Mouse (Mus musculus): ENCODE results near the gene Inpp4b.

Gene Inpp4b

DNA sequence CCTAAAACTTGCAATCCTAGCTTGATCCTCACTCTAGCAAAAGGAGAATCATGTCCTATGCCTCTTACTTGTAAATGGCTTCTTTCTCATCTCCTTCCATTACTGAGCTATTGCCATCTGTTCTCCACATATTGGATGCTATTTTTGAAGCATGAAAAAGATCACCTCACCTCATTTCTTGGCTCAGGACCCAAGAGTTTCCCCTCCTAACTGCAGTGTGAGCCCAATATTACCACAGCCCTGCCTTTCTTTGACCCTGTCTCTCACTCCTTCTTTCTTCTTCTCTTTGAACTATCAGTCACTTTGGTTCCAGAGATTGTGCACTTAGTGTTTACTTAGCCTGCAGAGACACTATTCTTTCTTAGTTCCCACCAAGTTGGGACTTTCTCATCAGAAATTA lies 489.1 kb downstream of the Inpp4b start:
- CTCF ChIA-PET = no interaction called here

DNA sequence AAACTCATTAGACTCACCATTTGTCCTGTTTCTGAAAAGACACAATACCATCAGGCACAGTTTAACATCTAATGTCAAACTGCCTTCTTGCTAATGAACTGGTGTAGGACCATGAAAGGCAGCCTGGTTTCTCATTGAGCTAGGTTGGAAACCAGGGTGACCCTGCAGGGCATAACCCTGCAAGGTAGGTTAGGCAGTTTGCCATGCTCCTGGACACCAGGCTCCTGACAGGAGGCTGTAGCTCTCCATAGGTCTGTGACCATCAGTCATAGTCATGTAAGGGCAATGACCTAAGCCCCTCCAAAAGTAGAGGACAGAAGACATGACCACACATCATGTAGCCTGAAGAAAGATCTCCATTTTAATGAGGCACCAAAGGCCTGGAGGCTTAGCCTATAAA lies 491.5 kb downstream of the Inpp4b start:
- CTCF ChIA-PET = no interaction called here

- CTCF ChIA-PET = interaction anchor here (0.5 kb wide), 1 partner anchor 34 kb away, joined by 9 read pairs; no protein-coding TSS in a partner anchor
These were observed 498.2 kb downstream of the Inpp4b start for GRCm38 (mm10) chr8:81840512-81840911.

GRCm38 (mm10) chr8:81844104-81844982 lies 502.0 kb downstream of the Inpp4b start:
- CTCF ChIA-PET = no interaction called here

GRCm38 (mm10) chr8:81847929-81848328 lies 505.6 kb downstream of the Inpp4b start:
- CTCF ChIA-PET = no interaction called here

- CTCF ChIA-PET = no interaction called here
These were observed 507.6 kb downstream of the Inpp4b start for GRCm38 (mm10) chr8:81849976-81850375.

DNA sequence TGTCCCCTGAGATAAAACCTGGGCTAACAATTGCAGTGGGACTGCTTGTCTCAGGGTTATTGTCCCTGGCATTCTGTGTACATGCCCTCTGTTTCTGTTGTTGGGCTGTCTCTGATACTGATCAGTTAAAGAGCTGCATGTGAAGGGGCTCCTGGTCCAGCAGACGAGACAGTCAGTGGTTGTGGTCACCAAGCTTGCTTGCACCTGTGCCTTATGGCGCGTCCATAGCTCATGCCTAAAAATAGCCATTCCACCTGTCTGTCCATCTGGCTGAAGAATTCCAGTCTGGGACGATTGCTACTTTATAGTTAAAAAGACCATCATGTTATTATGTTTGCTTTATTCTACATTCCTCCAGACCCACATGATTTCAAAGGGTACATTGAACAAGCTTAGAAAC lies 510.8 kb downstream of the Inpp4b start:
- CTCF ChIA-PET = interaction anchor here (0.7 kb wide), 1 partner anchor 16 kb away, joined by 4 read pairs; no protein-coding TSS in a partner anchor

DNA sequence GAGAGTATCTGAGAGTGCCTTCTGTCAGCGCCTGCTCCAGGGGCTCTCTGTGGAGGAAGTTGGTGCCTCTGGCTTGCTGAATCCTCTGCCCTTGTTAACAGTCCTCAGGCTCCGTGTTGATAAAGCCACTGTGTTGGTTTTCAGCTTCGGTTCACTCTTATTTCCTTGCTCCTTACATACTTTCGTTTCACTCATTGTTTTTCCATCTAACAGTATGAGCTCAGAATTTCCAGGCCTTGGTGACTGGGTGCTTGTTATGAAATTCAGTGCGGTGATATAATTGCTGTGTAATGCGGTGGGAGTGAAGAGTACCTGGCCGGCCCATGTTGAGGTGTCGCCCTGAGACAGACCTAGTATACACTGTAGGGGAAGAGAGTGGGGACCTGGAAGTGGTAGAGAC lies 512.2 kb downstream of the Inpp4b start:
- CTCF ChIA-PET = no interaction called here

DNA sequence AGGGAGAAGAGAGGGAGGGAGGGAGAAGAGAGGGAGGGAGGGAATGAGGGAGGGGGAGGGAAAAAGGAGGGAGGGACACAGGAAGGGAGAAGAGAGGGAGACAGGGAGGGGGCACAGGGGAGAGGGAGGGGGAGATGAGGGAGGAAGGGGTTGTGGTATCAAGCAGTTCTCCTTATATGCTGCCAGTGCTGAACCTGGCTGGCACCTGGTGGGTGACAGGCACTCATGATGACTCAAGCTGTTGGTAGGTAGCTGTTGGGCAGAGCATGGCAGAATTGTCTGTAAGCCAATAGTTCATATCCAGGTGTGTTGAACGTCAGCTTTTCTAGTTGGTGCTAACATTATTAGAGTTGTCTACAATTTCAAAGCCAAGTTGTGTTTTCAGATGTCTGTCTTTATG lies 512.7 kb downstream of the Inpp4b start:
- CTCF ChIA-PET = no interaction called here

DNA sequence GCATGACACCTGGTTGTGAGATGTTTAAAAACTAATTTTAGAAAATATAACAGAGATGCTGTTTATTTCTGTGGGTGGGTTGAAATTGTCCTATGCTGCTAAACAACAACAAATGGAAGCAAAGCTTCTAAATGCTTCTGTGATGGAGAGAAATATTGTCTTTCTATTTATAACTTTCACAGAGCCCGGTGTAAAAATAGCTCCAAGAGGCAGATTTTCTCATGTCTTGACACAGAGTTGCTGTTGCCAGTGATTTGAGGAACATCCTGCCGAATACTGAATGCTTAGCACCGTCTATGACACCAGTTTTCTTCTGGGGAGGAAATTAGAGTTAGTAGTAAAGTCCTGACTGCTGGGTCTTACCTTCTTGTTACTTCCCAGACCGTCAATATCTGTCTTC lies 513.8 kb downstream of the Inpp4b start:
- CTCF ChIA-PET = no interaction called here

DNA sequence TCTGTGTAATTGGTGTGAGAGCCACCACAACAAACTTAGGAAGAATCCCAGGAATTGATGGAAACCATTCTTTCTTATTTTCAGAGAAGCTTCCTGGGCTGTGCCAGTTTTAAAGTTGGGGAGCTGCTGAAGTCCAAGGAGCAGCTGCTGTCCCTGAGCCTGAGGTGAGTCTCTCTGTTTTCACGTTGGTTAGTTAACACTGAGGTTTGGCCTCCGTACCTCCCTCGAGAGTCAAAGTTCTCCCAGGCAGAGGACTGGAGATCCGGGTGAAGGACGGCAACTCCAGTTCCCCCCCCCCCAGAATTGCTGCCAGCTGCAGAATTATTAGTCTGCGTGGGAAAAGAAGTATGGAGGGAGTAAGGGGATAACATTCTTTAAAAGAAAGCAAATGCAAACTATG lies 514.3 kb downstream of the Inpp4b start:
- CTCF ChIA-PET = no interaction called here

GRCm38 (mm10) chr8:81858393-81858792 lies 516.0 kb downstream of the Inpp4b start:
- CTCF ChIA-PET = no interaction called here

DNA sequence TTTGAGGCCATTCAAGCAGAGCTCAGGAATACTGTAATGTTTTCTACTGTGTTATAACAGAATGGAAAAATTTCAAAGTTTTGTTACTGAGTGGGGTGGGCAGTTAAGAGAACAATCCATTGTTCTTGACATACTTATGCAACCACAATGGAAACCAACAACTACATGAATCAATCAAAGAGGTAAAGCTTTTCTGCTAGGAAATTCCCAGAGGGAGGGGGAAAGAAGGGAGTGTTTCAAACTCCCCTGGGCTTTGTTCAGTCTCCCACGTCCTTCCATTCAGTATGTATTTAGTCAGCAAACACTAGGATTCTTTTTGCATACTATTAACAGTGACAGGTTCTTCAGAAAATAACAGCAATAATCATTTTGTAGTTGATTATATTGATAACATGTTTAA lies 517.4 kb downstream of the Inpp4b start:
- CTCF ChIA-PET = no interaction called here

DNA sequence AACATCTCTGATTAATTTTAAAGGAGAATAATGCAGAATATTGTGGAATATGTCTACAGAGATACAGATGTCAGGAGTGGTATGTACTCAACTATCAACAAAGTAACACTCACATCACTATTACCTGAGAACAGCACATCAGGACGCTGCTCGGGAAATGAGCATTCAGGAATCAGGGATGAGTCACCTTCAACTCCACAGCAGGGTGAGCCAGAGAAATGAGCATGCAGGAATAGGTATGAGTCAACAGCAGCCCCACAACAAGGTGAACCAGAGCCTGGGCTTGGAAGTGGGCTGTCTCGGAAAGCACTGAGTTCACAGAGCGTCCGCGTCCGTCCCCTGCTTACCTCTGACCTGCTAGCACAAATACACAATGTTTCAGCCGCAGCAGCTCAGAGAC lies 519.0 kb downstream of the Inpp4b start:
- CTCF ChIA-PET = no interaction called here

- CTCF ChIA-PET = no interaction called here
These were observed 520.4 kb downstream of the Inpp4b start for GRCm38 (mm10) chr8:81862738-81863137.

DNA sequence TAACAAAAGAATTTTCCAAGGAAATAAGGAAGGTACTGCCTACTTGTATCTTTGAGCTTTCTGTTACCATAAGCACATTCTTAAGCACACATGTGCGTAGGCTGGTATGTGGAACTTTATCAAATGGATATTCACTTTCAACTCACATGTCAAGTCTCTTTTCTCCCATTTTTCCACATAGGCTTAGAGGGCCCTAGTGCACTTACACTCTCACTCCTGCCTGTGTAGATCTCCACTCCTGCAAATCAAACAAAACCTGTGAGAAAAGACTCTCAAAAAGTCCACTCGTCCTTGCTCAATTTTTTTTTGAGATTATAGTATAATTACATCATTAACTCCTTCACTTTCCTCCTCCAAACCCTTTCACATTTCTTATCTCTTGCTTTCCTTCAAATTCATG lies 522.0 kb downstream of the Inpp4b start:
- CTCF ChIA-PET = no interaction called here

DNA sequence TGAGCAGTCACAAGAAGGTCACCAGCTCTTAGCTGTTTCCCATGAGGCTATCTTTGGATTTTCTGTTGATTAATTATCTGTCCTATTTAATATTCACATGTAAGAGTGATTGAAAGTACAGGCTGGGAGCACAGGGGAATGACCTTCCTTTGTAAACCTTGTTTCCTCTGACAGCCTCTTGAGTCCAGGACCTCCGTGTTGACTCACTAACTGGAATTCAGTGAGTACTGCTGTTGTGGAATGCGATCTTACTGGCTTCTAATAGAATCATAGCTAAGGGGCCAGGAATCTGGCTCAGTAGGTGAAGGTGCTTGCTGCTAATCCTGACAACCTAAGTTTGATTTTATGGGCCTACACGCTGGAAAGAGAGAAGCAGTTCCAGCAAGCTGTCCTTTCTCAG lies 523.3 kb downstream of the Inpp4b start:
- CTCF ChIA-PET = no interaction called here

GRCm38 (mm10) chr8:81867020-81867419 lies 524.7 kb downstream of the Inpp4b start:
- CTCF ChIA-PET = no interaction called here

DNA sequence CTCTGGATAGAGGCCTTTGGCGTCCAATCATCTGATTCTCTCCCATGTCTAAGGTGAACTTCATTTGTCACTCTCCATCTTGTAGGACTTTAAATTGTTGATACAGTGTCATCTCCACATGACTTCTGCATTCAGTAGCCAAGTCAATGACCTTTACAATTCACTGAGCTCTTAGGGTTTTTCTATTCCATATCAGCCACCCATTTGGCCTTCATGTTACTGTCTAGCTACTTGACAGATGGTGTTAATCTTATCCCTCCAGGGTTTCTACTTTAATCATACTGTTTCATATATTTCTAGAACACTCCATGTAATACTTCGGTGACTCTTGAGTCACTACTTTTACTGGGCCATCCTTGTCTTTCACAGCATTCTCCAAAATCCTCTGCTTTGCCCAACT lies 528.1 kb downstream of the Inpp4b start:
- CTCF ChIA-PET = interaction anchor here (0.5 kb wide), 1 partner anchor 595 kb away, joined by 4 read pairs; no protein-coding TSS in a partner anchor

DNA sequence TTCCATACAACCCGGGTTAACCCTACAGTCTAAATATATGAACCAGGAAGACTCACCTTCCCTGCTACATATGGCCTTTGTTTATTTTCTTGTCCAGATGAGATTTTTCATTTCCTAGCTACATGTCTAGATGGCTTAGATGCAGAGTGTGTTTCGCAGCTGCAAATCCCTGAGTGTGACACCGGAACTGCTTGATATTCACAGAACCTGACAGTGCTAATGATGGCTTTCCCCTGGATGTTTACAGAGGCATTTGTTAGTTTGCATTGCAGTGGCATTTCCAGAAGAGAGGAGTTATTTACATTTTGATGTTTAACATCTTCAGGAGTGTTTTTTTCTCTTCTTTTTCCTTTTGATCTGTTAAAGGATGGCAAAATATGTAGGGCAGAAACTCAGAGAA lies 537.7 kb downstream of the Inpp4b start:
- CTCF ChIA-PET = interaction anchor here (0.6 kb wide), 1 partner anchor 1194 kb away, joined by 3 read pairs; no protein-coding TSS in a partner anchor

GRCm38 (mm10) chr8:81884195-81884594 lies 541.8 kb downstream of the Inpp4b start:
- CTCF ChIA-PET = no interaction called here

- CTCF ChIA-PET = interaction anchor here (0.5 kb wide), 1 partner anchor 160 kb away, joined by 5 read pairs; no protein-coding TSS in a partner anchor
These were observed 546.5 kb downstream of the Inpp4b start for GRCm38 (mm10) chr8:81888843-81889242.

GRCm38 (mm10) chr8:81893292-81893691 lies 550.9 kb downstream of the Inpp4b start:
- CTCF ChIA-PET = no interaction called here

DNA sequence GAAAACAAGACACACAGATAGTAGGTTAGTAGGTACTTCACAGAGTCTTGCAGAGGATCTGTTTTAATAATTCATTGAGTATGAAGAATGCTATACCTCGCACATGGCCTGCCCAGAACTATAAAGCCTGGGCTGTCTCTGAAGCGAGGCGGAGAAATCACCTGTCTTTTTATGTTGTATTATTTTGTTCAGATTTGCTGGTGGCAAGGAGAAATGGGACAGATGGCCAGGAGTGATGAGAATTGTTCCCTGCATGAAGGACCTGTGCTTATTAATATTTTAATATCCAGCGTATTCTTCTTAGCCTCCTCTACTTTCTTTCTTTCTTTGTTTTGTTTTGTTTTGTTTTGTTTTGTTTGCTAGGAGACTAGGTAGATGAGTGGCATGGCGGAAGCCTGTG lies 604.5 kb downstream of the Inpp4b start:
- CTCF ChIA-PET = no interaction called here
